Mouse (Mus musculus): ENCODE data around the gene Epb41l4b. TPM values are rescaled to one million over a fixed set of nuclear protein-coding genes. Genes with fewer than 3 reads are reported as not detected.

Gene Epb41l4b
- 15.8 and 20.7 TPM in 2 replicates for polyA plus RNA-seq (2012; rRNA removed)

DNA sequence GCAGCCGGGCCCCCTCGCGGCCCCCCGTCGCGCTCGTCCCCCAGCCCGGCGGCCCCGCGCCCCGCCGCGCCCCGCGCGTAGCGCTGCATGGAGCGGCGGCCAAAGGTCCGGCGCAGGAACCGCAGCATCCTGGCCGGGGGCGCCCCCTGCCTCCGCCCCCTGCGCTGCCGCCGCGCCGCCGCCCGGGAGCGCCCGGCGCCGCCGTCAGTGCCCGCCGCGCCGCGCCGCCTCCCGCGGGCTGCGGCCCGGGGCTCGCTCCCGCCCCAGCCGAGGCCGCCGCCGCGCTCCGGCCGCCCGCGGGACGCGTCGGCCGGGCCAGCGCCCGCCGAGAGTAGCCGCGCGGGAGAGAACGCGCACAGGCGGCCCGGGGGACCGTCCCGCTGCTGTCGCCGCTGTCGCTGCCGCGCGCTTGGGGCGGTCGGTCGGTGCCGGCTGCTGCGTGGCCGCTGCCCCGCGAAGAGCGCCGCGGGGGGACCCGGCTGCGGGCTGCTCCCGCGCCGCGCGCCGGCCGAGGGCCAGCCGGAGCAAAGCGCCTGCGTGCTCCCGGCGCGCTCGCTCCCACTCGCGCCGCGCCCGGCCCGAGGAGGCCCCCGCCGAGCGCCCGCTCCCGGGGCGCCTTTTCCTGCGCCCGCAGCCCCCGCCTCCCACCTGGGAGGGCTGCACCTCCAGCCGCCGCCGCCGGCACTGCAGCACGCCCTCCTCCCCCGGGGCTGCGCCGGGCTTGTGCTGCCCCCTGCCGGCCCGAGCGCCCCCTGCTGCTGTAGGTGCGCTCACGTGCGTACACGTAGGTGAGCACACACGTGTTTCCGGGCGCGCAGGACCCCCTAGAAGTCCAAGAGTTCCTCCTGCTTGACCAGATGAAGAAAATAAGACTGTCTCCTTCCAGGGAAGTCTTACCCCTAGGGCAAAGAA is at the start of gene Epb41l4b:
TSS of gene Epb41l4b (minus strand) at position 412 of the 912 bp plus-strand sequence.

GRCm38 (mm10) chr4:56990215-56990584 is 153.0 kb downstream of the Epb41l4b start, which contains the start of gene Frrs1l:
TSS of gene Frrs1l (minus strand) at chr4:56990391.

DNA sequence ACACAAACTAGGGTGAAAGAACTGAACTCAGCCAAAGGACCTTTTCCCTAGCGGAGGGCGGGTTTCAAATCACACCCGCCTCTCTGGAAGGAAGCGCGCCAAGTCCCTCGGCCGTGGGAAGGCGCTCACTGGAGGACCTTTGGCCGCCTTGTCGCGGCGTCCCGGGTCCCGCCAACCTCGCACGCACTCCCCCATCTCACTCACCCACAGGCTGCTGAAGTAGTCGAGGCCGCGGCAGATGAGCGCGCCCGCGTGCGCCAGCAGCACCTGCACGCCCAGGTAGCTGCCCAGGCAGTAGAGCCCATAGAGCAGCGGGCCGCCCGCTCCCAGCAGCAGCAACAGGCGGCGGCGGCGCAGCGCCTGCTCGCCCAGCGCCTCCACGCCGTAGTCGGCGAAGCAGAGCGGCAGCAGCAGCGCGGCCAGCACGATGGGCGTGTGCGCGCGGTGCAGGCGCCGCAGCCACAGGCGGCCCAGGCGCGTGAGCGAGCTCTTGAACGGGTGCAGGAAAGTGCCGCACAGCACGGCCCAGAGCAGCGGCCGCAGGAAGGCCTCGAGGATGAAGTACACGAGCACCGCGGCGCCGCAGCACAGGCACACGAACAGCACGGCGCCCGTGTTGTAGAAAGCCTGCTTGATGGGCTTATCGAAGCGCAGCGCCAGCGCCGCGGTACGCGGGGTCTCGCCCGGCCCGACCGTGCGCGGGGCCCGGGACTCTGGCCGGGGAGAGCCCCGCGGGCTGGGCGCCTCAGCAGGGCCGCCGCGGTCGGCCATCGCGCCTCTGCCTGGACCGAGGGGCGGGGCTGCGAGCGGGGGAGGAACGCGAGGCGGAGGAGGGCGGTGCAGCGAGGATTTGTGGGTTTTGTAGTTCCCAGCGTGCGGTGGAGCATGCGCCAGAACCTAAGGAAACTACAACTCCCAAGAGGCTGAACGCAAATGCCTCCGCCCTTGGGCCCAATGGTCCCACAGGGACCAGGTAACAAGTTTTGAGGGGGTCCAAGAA is 196.3 kb downstream of the Epb41l4b start, which contains the start of gene Tmem245:
TSS of gene Tmem245 (minus strand) at position 797 of the 1,000 bp plus-strand sequence.

Other genes starting within 250 kb of the Epb41l4b start
- gene Tmem245, start 196.0 kb downstream of the Epb41l4b start, polyA plus RNA-seq (2012; rRNA removed): 2.6 TPM in 2 replicates
- gene Frrs1l, start 153.0 kb downstream of the Epb41l4b start, polyA plus RNA-seq (2012; rRNA removed): 0.04 TPM in 2 replicates
- 4.8 and 6.9 TPM in 2 replicates for gene Ptpn3, start 158.4 kb upstream of the Epb41l4b start, polyA plus RNA-seq (2012; rRNA removed)